Mouse (Mus musculus) cortical plate, adult 2 months (tissue): Measurements from ENCODE around the gene Ube2q2. TPM values are rescaled to one million over a fixed set of nuclear protein-coding genes. Genes with fewer than 3 reads are reported as not detected.
"Not testable (repeated sequence)": the region's sequence is repeated elsewhere in the genome, so short reads cannot be mapped to it uniquely, and the experiment has no call there.

Experiments used
- H3K27ac ChIP-seq: fragments of 200-500 bp; 2 replicates; pipeline ENCODE4 v1.5.1; 2012; ENCODE audit warnings: low read length, control low read depth, inconsistent platforms; ENCODE audit not compliant: insufficient read depth
- H3K4me1 ChIP-seq: fragments of 200-500 bp; 2 replicates; pipeline ENCODE4 v1.6.1; 2011; ENCODE audit warnings: low read length; ENCODE audit not compliant: control insufficient read depth, insufficient read depth
- H3K4me3 ChIP-seq: fragments of 200-500 bp; 2 replicates; pipeline ENCODE4 v1.5.1; 2011; ENCODE audit warnings: mild to moderate bottlenecking, low read length, control low read depth; ENCODE audit not compliant: insufficient read depth
- CTCF ChIP-seq: fragments of 200-500 bp; IDR thresholded peaks from 2 replicates; pipeline ENCODE4 v1.5.1; 2011; ENCODE audit warnings: mild to moderate bottlenecking, control low read depth, low read length; ENCODE audit not compliant: insufficient read depth; ENCODE audit errors: extremely low read depth
- POLR2A ChIP-seq: fragments of 200-500 bp; IDR thresholded peaks from 2 replicates; pipeline ENCODE4 v1.6.1; 2011; ENCODE audit warnings: mild to moderate bottlenecking, low read length, control low read depth; ENCODE audit not compliant: insufficient read depth; ENCODE audit errors: extremely low read depth
- polyA plus RNA-seq: library from polyadenylated mRNA; depleted of rRNA; stranded (reverse); fragments of >200 nt; gene quantifications from 2 replicates; pipeline ENCODE4 v1.2.3, GENCODE M21; 2012

Ube2q2 gene
- polyA plus RNA-seq, 1 experiment, result 40.8 TPM

GRCm38 (mm10) chr9:55215056-55215455 lies 66.4 kb downstream of the Ube2q2 start:
- Histone ChIP-seq H3K4me1 (no peaks in the 10 kb centered on the region; the same call in 1 of the 2 replicates), H3K4me3 (no peak overlapping the region), H3K27ac (no peak overlapping the region)
- TF ChIP-seq POLR2A (no peak), CTCF (no peak)

- Histone ChIP-seq H3K27ac (no peak overlapping the region), H3K4me1 (no peaks in the 10 kb centered on the region; the same call in 1 of the 2 replicates), H3K4me3 (no peak overlapping the region)
- TF ChIP-seq CTCF (no peak), POLR2A (no peak)
These were observed 67.0 kb downstream of the Ube2q2 start for GRCm38 (mm10) chr9:55215648-55216047.

- Histone ChIP-seq H3K4me1 (no peaks in the 10 kb centered on the region; the same call in 1 of the 2 replicates), H3K27ac (no peak overlapping the region), H3K4me3 (no peak overlapping the region)
- TF ChIP-seq CTCF (no peak), POLR2A (no peak)
These were observed 67.4 kb downstream of the Ube2q2 start for GRCm38 (mm10) chr9:55216078-55216477.

- Histone ChIP-seq H3K4me1 (no peaks in the 10 kb centered on the region; the same call in 1 of the 2 replicates), H3K27ac (no peak overlapping the region), H3K4me3 (no peak overlapping the region)
- TF ChIP-seq CTCF, result no peak
- no peak for TF ChIP-seq POLR2A
These were observed 68.7 kb downstream of the Ube2q2 start for GRCm38 (mm10) chr9:55217381-55217780.

- Histone ChIP-seq H3K4me1 (no peaks in the 10 kb centered on the region; the same call in 1 of the 2 replicates), H3K27ac (0 out of 2 replicates have a peak overlapping the region, but pooled peaks have one; percentile 33), H3K4me3 (no peak overlapping the region)
- TF ChIP-seq POLR2A (no peak), CTCF (no peak)
These were observed 76.6 kb downstream of the Ube2q2 start for GRCm38 (mm10) chr9:55225165-55225737.

- TF ChIP-seq CTCF, result no peak
- TF ChIP-seq POLR2A, result no peak
- Histone ChIP-seq H3K4me3 (no peak overlapping the region), H3K27ac (no peak overlapping the region), H3K4me1 (no peaks in the 10 kb centered on the region; the same call in 1 of the 2 replicates)
These were observed 77.6 kb downstream of the Ube2q2 start for GRCm38 (mm10) chr9:55226251-55226650.

GRCm38 (mm10) chr9:55228149-55228548 lies 79.5 kb downstream of the Ube2q2 start:
- no peaks in the 10 kb centered on the region; the same call in 1 of the 2 replicates for H3K4me1 ChIP-seq
- no peak for TF ChIP-seq CTCF
- TF ChIP-seq POLR2A, result no peak
- no peak overlapping the region for H3K27ac ChIP-seq
- H3K4me3 ChIP-seq, result no peak overlapping the region

GRCm38 (mm10) chr9:55229010-55229409 lies 80.4 kb downstream of the Ube2q2 start:
- H3K4me3 ChIP-seq, result no peak overlapping the region
- TF ChIP-seq CTCF (no peak), POLR2A (no peak)
- no peaks in the 10 kb centered on the region; the same call in 1 of the 2 replicates for H3K4me1 ChIP-seq
- H3K27ac ChIP-seq, result no peak overlapping the region

- Histone ChIP-seq H3K27ac (no peak overlapping the region), H3K4me3 (no peak overlapping the region), H3K4me1 (no peaks in the 10 kb centered on the region; the same call in 1 of the 2 replicates)
- TF ChIP-seq CTCF, result peak; percentile 51
- no peak for TF ChIP-seq POLR2A
These were observed 82.9 kb downstream of the Ube2q2 start for GRCm38 (mm10) chr9:55231544-55231943.

GRCm38 (mm10) chr9:55232110-55232509 lies 83.5 kb downstream of the Ube2q2 start:
- H3K27ac ChIP-seq, result no peak overlapping the region
- H3K4me1 ChIP-seq, result no peaks in the 10 kb centered on the region
- H3K4me3 ChIP-seq, result no peak overlapping the region
- TF ChIP-seq CTCF (no peak), POLR2A (no peak)

GRCm38 (mm10) chr9:55232586-55232985 lies 83.9 kb downstream of the Ube2q2 start:
- no peak for TF ChIP-seq POLR2A
- TF ChIP-seq CTCF, result no peak
- Histone ChIP-seq H3K4me3 (no peak overlapping the region), H3K27ac (no peak overlapping the region), H3K4me1 (no peaks in the 10 kb centered on the region)

- not testable (repeated sequence) for H3K4me3 ChIP-seq, H3K4me1 ChIP-seq, H3K27ac ChIP-seq
These were observed 84.4 kb downstream of the Ube2q2 start for GRCm38 (mm10) chr9:55233076-55233475.
